Mouse (Mus musculus) forebrain, embryonic 14.5 days (tissue): Measurements from ENCODE around the gene Phf21a. TPM values are rescaled to one million over a fixed set of nuclear protein-coding genes. Genes with fewer than 3 reads are reported as not detected.

Experiments used
- ATAC-seq: fragments of 200-750 bp; cut with Nextera tagmentation; 2 replicates; pipeline ENCODE4 v1.8.0; 2017; ENCODE audit warnings: mild to moderate bottlenecking, moderate library complexity
- DNase-seq: peaks from one replicate; pipeline ENCODE4 v3.0.0-alpha.2; 2015; ENCODE audit warnings: low spot score
- H3K27ac ChIP-seq: fragments of 300-500 bp; sonication (generic); 2 replicates; pipeline ENCODE4 v1.5.1; 2014; ENCODE audit warnings: low read depth, mild to moderate bottlenecking, control low read depth, low read length, moderate library complexity
- H3K27me3 ChIP-seq: fragments of 300-500 bp; sonication (generic); replicated peaks from 2 replicates; pipeline ENCODE4 v1.6.1; 2014; ENCODE audit warnings: low read length, control low read depth, mixed read lengths; ENCODE audit not compliant: control insufficient read depth, insufficient read depth
- H3K36me3 ChIP-seq: fragments of 300-500 bp; sonication (generic); 2 replicates; pipeline ENCODE4 v1.6.1; 2014; ENCODE audit warnings: low read length, control low read depth; ENCODE audit not compliant: control insufficient read depth, insufficient read depth
- H3K4me1 ChIP-seq: fragments of 300-500 bp; sonication (generic); 2 replicates; pipeline ENCODE4 v1.6.1; 2014; ENCODE audit warnings: antibody characterized with exemption, low read length, control low read depth; ENCODE audit not compliant: control insufficient read depth, insufficient read depth
- H3K4me2 ChIP-seq: fragments of 300-500 bp; sonication (generic); 2 replicates; pipeline ENCODE4 v1.6.1; 2014; ENCODE audit warnings: mild to moderate bottlenecking, control low read depth, low read length
- H3K4me3 ChIP-seq: fragments of 300-500 bp; sonication (generic); 2 replicates; pipeline ENCODE4 v1.5.1; 2014; ENCODE audit warnings: low read depth, low read length, control low read depth
- H3K9ac ChIP-seq: fragments of 300-500 bp; sonication (generic); 2 replicates; pipeline ENCODE4 v1.6.1; 2014; ENCODE audit warnings: mild to moderate bottlenecking, low read length, control low read depth, moderate library complexity
- H3K9me3 ChIP-seq: fragments of 300-500 bp; sonication (generic); replicated peaks from 2 replicates; pipeline ENCODE4 v1.6.1; 2016; ENCODE audit warnings: low read length, control low read depth, mixed read lengths; ENCODE audit not compliant: control insufficient read depth
- WGBS: fragments of 180-500 bp; shearing (Covaris S2); extraction: QIAGEN DNeasy Blood & Tissue Kit; methylation state at CpG from one replicate; pipeline ENCODE4 v1.1.7; 2014; 5-methylcytosine and 5-hydroxymethylcytosine counted together
- polyA plus RNA-seq: library from polyadenylated mRNA; unstranded; fragments of >200 nt; fragmentation: Nextera tagmentation; extraction: Ambion mirVana; gene quantifications from 2 replicates; pipeline ENCODE4 v1.2.1, GENCODE M21; 2014

The Phf21a gene
- polyA plus RNA-seq, 1 experiment from 2014 or later: 37.5 TPM

DNA sequence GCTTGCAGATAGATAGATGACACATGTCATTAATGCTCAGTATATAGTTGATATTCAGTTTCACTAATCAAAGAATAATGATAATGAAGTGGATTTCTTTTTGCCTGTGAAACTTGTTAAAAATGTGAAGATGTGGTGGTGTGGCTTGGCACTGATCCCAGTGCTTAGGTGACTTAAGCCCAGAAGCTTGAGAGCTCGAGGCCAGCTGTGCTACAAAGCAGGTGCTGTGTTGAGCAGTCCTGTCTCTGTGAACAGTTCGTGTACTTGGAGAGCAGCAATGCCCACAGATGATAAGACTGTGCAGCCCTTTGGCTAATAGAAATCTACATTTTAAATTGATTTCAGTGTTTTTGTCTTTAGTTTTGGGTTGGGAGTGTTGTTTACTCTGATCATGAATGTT is 179.6 kb downstream of the Phf21a start:
- no peaks in the 10 kb centered on the region for H3K27me3 ChIP-seq
- no peaks in the 10 kb centered on the region for H3K36me3 ChIP-seq
- H3K27ac ChIP-seq: no peak overlapping the region
- no peaks in the 10 kb centered on the region for H3K4me1 ChIP-seq
- H3K4me2 ChIP-seq: no peak overlapping the region
- no peaks in the 10 kb centered on the region for H3K9me3 ChIP-seq
- ATAC-seq: no peak
- WGBS: 26% methylated on average over 2 of the region's 2 CpGs
- DNase-seq: no peak
- no peak overlapping the region for H3K9ac ChIP-seq
- no peak overlapping the region for H3K4me3 ChIP-seq

DNA sequence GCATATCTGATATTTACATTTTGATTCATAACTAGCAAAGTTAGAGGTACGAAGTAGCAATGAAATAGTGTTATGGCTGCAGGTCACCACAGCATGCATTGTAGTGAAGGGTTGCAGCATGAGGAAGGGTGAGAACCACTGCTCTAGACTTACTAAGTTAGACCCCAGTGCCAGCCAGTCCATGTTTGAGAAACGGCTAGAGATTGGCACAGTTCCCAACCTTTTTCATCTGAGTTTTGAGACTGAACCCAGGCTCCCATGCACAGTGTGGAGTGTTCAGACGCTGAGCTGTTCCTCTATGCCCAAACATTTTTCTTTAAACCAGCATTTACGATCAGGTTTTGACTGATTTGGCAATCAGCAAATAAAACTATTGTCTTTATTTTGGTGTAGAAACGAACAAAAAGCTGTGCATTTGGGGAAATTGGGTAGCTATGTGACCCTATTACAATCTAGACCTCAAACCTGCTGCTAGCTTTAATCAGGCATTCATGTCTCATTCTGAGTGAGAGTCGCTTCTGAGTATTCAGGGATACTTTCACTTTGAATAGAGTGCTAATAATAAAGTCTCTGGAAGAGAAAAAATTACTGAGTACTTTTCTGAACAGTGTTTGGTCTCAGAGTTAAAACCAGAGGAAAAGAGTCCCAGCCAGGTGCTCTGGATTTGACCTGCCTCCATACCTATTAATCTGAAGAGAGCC is 180.3 kb downstream of the Phf21a start:
- Histone ChIP-seq H3K27ac (0 out of 2 replicates have a peak overlapping the region, but pooled peaks have one; percentile 2), H3K27me3 (no peaks in the 10 kb centered on the region), H3K4me2 (no peak overlapping the region; the same call in 1 of the 2 replicates), H3K4me3 (no peak overlapping the region), H3K9me3 (no peaks in the 10 kb centered on the region), H3K4me1 (no peaks in the 10 kb centered on the region), H3K9ac (no peak overlapping the region), H3K36me3 (no peaks in the 10 kb centered on the region)
- no peak; the same call in 1 of the 2 replicates for ATAC-seq
- peak; percentile 73 for DNase-seq
- 51% methylated on average over 6 of the region's 6 CpGs for WGBS

DNA sequence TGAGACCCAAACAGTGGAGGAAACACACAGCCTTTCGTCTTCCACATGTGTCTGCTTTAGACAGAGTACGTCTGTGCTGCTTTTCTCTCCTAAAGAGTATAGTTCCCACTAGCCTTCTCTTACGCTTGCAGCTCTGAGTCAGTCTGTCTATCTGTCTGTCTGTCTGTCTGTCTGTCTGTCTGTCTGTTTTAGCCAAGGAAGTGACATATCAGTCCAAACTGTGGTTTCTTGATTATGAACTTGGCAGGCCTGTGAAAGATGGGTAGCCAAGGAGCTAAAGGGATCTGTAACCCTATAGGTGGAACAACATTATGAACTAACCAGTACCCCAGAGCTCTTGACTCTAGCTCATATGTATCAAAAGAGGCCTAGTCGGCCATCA is 180.9 kb downstream of the Phf21a start:
- WGBS: 79% methylated on average over 4 of the region's 4 CpGs

DNA sequence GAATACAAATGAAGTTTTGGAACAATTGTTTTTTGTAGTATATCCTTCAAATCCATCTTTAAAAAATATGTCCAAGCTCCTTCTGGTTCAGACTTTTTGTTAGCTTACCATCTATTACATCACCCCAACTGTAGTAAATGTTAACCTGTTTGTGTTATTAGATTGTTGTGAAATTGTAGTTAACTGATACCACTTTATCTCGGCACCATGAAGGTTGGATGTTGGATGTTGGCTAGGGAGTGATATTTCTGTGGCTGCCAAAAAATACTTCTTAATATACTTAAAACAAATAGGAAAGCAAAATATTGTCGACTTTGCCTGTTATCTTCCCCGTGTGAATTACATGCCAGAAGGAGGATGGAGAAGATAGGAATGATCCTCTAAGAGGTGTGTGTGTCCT is 184.9 kb downstream of the Phf21a start:
- ATAC-seq (no peak), DNase-seq (no peak)
- no peaks in the 10 kb centered on the region for H3K9me3 ChIP-seq
- H3K9ac ChIP-seq: no peak overlapping the region
- H3K4me3 ChIP-seq: no peak overlapping the region
- peaks cover 4% of the 10 kb centered on the region; the same call in 1 of the 2 replicates for H3K4me1 ChIP-seq
- 0 out of 2 replicates have a peak overlapping the region, but pooled peaks have one; percentile 39 for H3K27ac ChIP-seq
- no peaks in the 10 kb centered on the region for H3K36me3 ChIP-seq
- 84% methylated on average over 3 of the region's 3 CpGs for WGBS
- no peaks in the 10 kb centered on the region for H3K27me3 ChIP-seq
- no peak overlapping the region for H3K4me2 ChIP-seq

More for the DNA sequence above, 180.9 kb downstream of the Phf21a start:
- H3K36me3 ChIP-seq: no peaks in the 10 kb centered on the region
- H3K4me1 ChIP-seq: peaks cover 1% of the 10 kb centered on the region; the same call in 1 of the 2 replicates
- no peaks in the 10 kb centered on the region for H3K27me3 ChIP-seq
- H3K4me2 ChIP-seq: no peak overlapping the region
- ATAC-seq (no peak), DNase-seq (no peak)
- H3K4me3 ChIP-seq: no peak overlapping the region
- H3K9me3 ChIP-seq: no peaks in the 10 kb centered on the region
- H3K27ac ChIP-seq: no peak overlapping the region
- no peak overlapping the region for H3K9ac ChIP-seq

DNA sequence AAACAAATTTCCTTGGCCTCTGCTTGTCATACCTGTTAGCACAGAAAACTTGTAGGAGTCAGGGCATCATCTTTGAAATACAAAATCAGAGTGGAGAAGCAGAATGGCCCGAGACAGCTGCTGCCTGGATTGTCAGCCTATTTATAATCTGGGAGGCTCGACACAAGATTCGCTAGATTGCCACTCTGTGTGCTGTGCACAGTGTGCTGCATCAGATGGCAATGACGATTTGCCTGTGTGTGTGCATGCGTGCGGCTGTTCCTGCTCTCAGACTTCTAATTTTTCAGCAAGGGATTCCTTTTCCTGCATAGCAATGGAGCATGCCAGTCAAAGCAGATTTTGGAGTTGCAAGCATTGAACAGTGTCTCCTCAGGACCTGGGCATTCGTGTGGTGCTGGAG is 185.7 kb downstream of the Phf21a start:
- no peak for ATAC-seq
- WGBS: 73% methylated on average over 7 of the region's 7 CpGs
- H3K9me3 ChIP-seq: no peaks in the 10 kb centered on the region
- no peaks in the 10 kb centered on the region for H3K27me3 ChIP-seq
- peaks cover 4% of the 10 kb centered on the region; the same call in 1 of the 2 replicates for H3K4me1 ChIP-seq
- no peak overlapping the region for H3K4me2 ChIP-seq
- 0 out of 2 replicates have a peak overlapping the region, but pooled peaks have one; percentile 25 for H3K9ac ChIP-seq
- peak overlapping the region; percentile 39; the same call in 1 of the 2 replicates for H3K27ac ChIP-seq
- peak; percentile 42 for DNase-seq
- H3K36me3 ChIP-seq: no peaks in the 10 kb centered on the region
- no peak overlapping the region for H3K4me3 ChIP-seq

DNA sequence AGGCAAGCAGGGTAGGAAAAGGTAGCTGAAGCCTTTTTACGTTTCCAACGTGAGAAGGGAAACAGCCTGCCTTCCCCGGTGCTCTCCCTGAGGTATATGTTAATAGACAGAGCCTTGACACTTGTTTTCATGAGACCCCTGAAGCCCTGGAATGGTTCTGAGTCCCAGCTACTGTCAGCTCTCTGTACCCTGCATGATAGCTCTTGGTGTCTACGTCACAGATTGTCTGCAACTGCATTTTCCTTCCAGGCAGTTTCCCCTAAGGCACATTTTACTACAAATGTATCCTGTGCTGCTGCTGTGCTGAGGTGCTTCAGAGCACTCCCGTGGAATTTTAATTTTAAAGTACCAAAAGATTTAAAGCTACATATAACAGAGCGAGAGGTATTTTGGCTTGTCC is 186.5 kb downstream of the Phf21a start:
- H3K27ac ChIP-seq: no peak overlapping the region
- WGBS: 86% methylated on average over 6 of the region's 6 CpGs
- no peak overlapping the region for H3K9ac ChIP-seq
- H3K36me3 ChIP-seq: no peaks in the 10 kb centered on the region
- no peaks in the 10 kb centered on the region for H3K27me3 ChIP-seq
- H3K4me2 ChIP-seq: no peak overlapping the region
- peaks cover 4% of the 10 kb centered on the region; the same call in 1 of the 2 replicates for H3K4me1 ChIP-seq
- no peak for DNase-seq
- no peaks in the 10 kb centered on the region for H3K9me3 ChIP-seq
- H3K4me3 ChIP-seq: no peak overlapping the region
- no peak for ATAC-seq

DNA sequence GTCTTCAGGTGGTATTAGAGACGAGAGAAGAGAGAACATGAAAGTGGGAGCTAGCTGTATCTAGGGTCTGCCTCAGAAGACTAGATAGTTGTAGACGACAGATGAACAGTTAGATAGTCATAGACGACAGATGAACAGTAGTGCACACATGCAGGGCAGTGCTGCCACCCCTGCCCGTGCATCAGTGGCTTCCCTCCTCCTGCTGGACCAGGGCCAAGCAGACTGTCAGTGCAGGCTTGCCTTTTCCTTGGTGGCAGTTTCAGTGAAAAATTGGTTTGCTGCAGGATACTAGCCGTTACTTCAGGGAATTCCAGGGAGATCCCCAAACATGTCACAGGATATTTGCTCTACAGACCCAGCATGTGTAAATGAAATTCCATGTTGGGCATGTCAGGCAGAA is 192.7 kb downstream of the Phf21a start:
- Histone ChIP-seq H3K27me3 (no peaks in the 10 kb centered on the region), H3K27ac (no peak overlapping the region), H3K4me3 (no peak overlapping the region), H3K9ac (no peak overlapping the region), H3K9me3 (no peaks in the 10 kb centered on the region), H3K4me1 (no peaks in the 10 kb centered on the region), H3K36me3 (no peaks in the 10 kb centered on the region), H3K4me2 (no peak overlapping the region)
- WGBS: 62% methylated on average over 5 of the region's 5 CpGs
- DNase-seq (peak; percentile 62), ATAC-seq (no peak)

DNA sequence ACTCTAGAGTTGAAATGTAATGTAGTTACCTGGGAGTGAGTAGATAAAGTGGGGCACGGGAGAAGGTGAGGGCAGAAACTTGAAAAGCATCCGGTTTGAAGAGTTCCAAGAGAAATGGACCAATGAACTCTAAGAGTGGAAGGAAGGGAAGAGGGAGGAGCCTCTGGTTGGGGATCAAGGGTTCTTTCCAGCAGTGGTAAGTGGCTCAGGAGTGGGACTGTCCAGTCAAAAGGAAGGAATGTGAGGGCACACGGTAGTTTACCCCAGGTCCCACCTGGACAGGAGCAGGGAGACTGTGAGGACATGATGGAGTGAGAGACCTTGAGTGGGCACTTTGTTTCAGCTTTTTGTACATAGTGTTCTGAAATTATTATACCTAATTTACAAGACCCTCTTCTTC is 196.4 kb downstream of the Phf21a start:
- no peak for DNase-seq
- WGBS: 81% methylated on average over 3 of the region's 3 CpGs

DNA sequence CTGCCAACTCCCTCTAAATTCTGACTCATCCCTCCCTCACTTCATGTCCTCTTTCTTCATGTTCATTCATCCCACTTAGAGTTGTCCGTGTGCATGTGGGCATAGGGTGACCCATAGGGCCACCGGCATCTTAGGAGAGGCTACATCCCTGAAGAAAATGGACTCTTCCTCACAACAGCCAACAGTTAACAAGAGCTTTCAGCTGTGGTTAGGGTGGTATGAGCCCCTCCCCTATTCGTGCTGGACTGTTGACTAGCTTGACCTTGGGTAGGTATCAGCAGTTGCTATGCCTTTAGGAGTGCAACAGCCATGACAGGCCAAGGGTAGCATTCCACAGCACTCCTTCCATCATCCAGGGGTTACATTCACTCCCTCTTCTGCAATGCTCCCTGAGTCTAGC is 198.6 kb downstream of the Phf21a start:
- Histone ChIP-seq H3K4me2 (no peak overlapping the region), H3K27me3 (no peaks in the 10 kb centered on the region), H3K4me1 (no peaks in the 10 kb centered on the region), H3K27ac (no peak overlapping the region), H3K9me3 (no peaks in the 10 kb centered on the region), H3K4me3 (no peak overlapping the region), H3K9ac (no peak overlapping the region), H3K36me3 (no peaks in the 10 kb centered on the region)
- no peak for ATAC-seq
- WGBS: 97% methylated on average over 3 of the region's 3 CpGs
- no peak for DNase-seq

More for the DNA sequence above, 196.4 kb downstream of the Phf21a start:
- no peaks in the 10 kb centered on the region for H3K27me3 ChIP-seq
- H3K27ac ChIP-seq: no peak overlapping the region
- no peaks in the 10 kb centered on the region for H3K9me3 ChIP-seq
- no peak overlapping the region for H3K9ac ChIP-seq
- H3K36me3 ChIP-seq: no peaks in the 10 kb centered on the region
- H3K4me2 ChIP-seq: no peak overlapping the region
- no peak overlapping the region for H3K4me3 ChIP-seq
- H3K4me1 ChIP-seq: no peaks in the 10 kb centered on the region
- ATAC-seq: no peak
